Mouse (Mus musculus) liver, embryonic 14.5 days (tissue): ENCODE results near the gene Nt5c2.

Source experiments
- CTCF ChIP-seq: IDR thresholded peaks from 2 replicates; pipeline ENCODE4 v1.5.1; 2016; ENCODE audit warnings: antibody characterized with exemption, low read depth, control low read depth
- EP300 ChIP-seq: IDR thresholded peaks from 2 replicates; pipeline ENCODE4 v1.6.1; 2016; ENCODE audit warnings: antibody characterized with exemption, low read depth

- TF ChIP-seq EP300: no peak
- TF ChIP-seq CTCF: no peak
These were observed 16.8 kb upstream of the Nt5c2 start for GRCm38 (mm10) chr19:47031770-47032169.
